Mouse (Mus musculus): ENCODE data around the gene Rnf150. TPM values are rescaled to one million over a fixed set of nuclear protein-coding genes. Genes with fewer than 3 reads are reported as not detected.

Rnf150 gene
- polyA plus RNA-seq, 1 experiment from 2014 or later, result 0.13 TPM

DNA sequence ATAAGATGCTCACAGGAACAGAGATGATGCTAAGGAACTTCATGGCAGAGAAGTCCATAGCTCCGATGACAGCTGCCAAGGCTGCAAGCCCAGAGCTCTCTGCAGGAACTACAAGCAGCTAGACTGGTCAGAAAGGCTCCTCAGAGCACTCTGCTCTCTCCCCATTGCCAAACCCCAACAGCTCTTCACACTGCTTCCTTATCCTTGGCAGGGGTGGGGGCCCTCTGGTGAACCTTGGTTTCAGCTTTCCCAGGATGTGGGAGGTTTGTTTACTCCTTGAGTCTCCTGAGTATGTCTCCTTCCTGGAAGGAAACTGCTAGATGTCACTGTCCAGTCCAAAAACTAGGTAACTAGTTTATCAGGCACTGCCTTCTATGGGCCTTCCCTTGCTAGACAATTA, 276.9 kb downstream of the Rnf150 start:
- Histone ChIP-seq H3K4me2 (ENCODE audit: low read depth, low read length) (no peak overlapping the region), H3K9me3 (replicated peaks; ENCODE audit: control insufficient read depth, low read length) (no peaks in the 10 kb centered on the region), H3K4me3 (ENCODE audit: low read depth, low read length) (no peak overlapping the region), H3K27me3 (ENCODE audit: control insufficient read depth, insufficient read depth, low read depth, low read length) (no peaks in the 10 kb centered on the region), H3K27ac (ENCODE audit: low read length) (no peak overlapping the region), H3K36me3 (ENCODE audit: control insufficient read depth, insufficient read depth) (no peaks in the 10 kb centered on the region), H3K4me1 (ENCODE audit: control insufficient read depth, low read depth, low read length) (no peaks in the 10 kb centered on the region), H3K9ac (ENCODE audit: low read depth, low read length) (no peak overlapping the region)
- ATAC-seq (ENCODE audit: low read depth), result no peak
- WGBS (ENCODE audit: insufficient replicate concordance), result 55% methylated on average over 1 of the region's 1 CpGs

DNA sequence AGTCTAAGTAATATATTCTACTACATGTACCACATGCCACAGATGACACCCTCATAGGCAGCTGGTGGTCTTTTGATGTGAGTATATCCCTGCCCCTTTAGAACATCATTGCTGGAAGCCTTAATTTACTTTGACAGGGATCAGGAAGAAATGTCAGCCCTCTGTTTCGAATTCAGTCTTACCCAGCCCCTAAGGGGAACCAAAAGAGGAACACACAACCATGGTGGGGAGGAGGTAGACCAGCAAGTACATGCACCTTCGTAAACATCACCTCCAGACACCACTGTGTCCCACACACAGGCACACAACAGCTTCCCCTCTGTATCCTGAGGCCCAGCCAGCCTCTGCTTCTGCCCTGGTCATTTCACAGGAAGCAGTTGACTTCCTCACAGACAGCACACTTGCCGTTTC, 277.6 kb downstream of the Rnf150 start:
- H3K4me1 ChIP-seq (ENCODE audit: control insufficient read depth, low read depth, low read length), result no peaks in the 10 kb centered on the region
- 0 out of 2 replicates have a peak overlapping the region, but pooled peaks have one; percentile 26 for H3K27ac ChIP-seq (ENCODE audit: low read length)
- no peaks in the 10 kb centered on the region for H3K9me3 ChIP-seq (replicated peaks; ENCODE audit: control insufficient read depth, low read length)
- no peak overlapping the region for H3K4me3 ChIP-seq (ENCODE audit: low read depth, low read length)
- H3K9ac ChIP-seq (ENCODE audit: low read depth, low read length), result no peak overlapping the region
- H3K27me3 ChIP-seq (ENCODE audit: control insufficient read depth, insufficient read depth, low read depth, low read length), result no peaks in the 10 kb centered on the region
- ATAC-seq (ENCODE audit: low read depth), result peak; percentile 50
- no peaks in the 10 kb centered on the region for H3K36me3 ChIP-seq (ENCODE audit: control insufficient read depth, insufficient read depth)
- WGBS (ENCODE audit: insufficient replicate concordance), result 19% methylated on average over 3 of the region's 3 CpGs
- no peak overlapping the region for H3K4me2 ChIP-seq (ENCODE audit: low read depth, low read length)

Other genes with a start within 250 kb of the Rnf150 start
- gene Zfp330, start 89.2 kb upstream of the Rnf150 start, polyA plus RNA-seq (2015; fragmentation: Nextera tagmentation; extraction: Ambion mirVana), result 21.7 and 24.0 TPM in 2 replicates